Mouse (Mus musculus): ENCODE measurements at regions not wholly inside any gene's neighbourhood (a gene's known extent, or its start where the extent isn't known, plus 50 kb on each side); places are given as distances from the start of the nearest gene placed in this dataset.
A peak's percentile ranks its signal among the peaks of the same experiment; 100 is the strongest.

DNA sequence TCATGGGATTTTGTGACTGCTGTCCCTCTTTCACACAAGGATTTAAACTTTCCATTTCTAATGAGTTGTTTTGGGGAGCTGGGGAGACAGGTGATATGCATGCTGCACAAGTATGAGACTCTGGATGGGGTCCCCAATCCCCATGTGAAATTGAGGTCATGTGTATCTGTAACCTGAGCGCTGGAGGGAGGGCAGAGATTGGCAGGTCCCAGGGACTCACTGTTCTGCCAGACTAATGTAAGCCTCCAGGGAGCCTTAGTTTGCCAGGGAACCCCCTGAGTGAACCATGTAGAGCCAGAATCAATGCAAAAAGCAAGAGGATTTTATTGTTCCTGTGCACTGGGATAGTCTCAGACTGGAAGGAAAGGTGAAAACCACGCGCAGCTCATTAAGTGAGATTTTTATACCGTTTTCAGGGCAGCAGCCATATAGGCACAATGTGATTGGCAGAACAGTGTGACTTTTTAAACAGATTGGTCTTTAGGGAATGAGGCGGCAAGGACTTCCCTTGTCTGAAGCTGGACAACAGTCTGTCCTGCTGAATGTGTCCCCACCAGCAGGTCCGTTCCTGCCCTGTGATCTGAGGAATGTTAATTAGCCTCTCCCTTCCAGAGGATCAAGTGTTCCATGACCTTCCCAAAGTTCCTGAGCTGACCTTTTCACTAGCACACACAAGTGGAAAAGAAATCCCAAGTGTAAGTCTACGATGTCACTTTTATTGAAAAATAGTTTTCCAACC is 59.9 kb upstream of the Oxgr1 start:
- peak; percentile 23 for DNase-seq (ENCODE audit: low spot score)
- Histone ChIP-seq H3K4me3 (no peak overlapping the region), H3K27ac (replicated peaks) (peak overlapping the region; percentile 40), H3K4me1 (peaks cover 23% of the 10 kb centered on the region), H3K36me3 (replicated peaks) (no peaks in the 10 kb centered on the region), H3K9me3 (peaks cover 8% of the 10 kb centered on the region; the same call in 1 of the 2 replicates), H3K27me3 (replicated peaks; ENCODE audit: low read depth, poor library complexity, severe bottlenecking) (no peaks in the 10 kb centered on the region)
- WGBS = 41% methylated on average over 7 of the region's 7 CpGs

DNA sequence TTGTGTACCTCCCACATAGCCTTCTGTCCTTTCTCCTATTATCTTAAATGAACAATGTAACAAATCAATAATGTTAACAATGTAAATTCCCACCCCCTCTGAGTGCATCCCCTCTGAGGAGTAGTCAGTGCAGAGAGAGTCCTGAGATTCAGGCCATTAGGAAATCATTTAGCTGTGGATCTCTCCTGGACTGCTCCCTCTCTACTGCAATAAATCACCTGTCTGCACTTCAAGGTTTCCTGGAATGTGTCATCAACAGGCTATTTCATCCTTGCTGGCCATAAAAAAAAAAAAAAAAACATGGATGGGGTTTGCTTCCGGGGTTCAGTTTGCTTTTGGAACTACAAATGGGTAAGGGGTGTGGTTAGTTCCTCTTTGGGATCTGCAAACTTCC is 60.5 kb upstream of the Oxgr1 start:
- peaks cover 8% of the 10 kb centered on the region; the same call in 1 of the 2 replicates for H3K9me3 ChIP-seq
- H3K4me3 ChIP-seq = no peak overlapping the region
- H3K27ac ChIP-seq (replicated peaks) = no peak overlapping the region
- no peak for DNase-seq (ENCODE audit: low spot score)
- H3K4me1 ChIP-seq = peaks cover 23% of the 10 kb centered on the region
- no peaks in the 10 kb centered on the region for H3K36me3 ChIP-seq (replicated peaks)
- WGBS = 76% methylated on average over 1 of the region's 1 CpGs
- H3K27me3 ChIP-seq (replicated peaks; ENCODE audit: low read depth, poor library complexity, severe bottlenecking) = no peaks in the 10 kb centered on the region

DNA sequence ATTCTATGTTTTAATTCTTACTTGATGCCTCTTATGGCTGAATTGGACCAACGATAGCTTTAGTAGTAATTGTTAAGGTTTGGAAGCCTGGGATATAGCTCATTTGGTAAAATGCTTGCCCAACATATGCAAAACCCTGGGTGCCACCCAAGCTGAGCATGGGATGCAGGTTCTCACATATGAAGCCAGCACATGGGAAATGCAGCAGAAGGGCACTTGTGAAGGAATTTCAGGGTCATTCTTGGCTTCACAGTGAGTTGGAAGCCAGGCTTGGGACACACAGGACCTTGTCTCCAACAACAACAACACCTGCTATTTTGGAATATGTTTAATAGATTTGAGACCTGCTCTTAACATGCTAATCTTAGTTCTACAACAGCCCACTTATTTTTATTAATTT is 67.6 kb upstream of the Oxgr1 start:
- Histone ChIP-seq H3K27me3 (replicated peaks; ENCODE audit: low read depth, poor library complexity, severe bottlenecking) (no peaks in the 10 kb centered on the region), H3K4me3 (no peak overlapping the region), H3K4me1 (no peaks in the 10 kb centered on the region), H3K9me3 (peaks cover 4% of the 10 kb centered on the region; the same call in 1 of the 2 replicates), H3K36me3 (replicated peaks) (no peaks in the 10 kb centered on the region), H3K27ac (replicated peaks) (no peak overlapping the region)
- no peak for DNase-seq (ENCODE audit: low spot score)
- 92% methylated on average over 1 of the region's 1 CpGs for WGBS

DNA sequence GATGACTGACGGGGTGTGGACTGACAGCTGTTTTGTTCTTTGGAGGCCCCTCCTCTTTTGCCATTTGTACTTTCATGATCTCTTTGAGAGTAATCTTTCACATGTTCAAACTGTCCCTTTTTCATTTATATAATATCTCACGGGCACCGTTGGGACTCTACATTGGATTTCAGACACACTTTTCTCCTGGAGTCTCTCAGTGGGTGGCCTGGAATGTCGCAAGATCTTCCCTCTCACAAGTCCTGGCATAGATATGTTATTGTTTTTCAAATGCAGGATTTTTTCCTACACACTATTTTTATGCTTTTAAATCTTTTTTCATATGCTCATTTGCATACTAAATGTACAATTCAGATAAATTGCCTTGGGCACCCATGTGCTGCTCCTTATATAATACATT is 71.1 kb upstream of the Oxgr1 start:
- H3K27ac ChIP-seq (replicated peaks) = no peak overlapping the region
- 92% methylated on average over 4 of the region's 4 CpGs for WGBS
- 0 out of 2 replicates have a peak, but pooled peaks cover 2% of the 10 kb centered on the region for H3K9me3 ChIP-seq
- H3K4me1 ChIP-seq = no peaks in the 10 kb centered on the region
- H3K4me3 ChIP-seq = no peak overlapping the region
- no peaks in the 10 kb centered on the region for H3K36me3 ChIP-seq (replicated peaks)
- H3K27me3 ChIP-seq (replicated peaks; ENCODE audit: low read depth, poor library complexity, severe bottlenecking) = no peaks in the 10 kb centered on the region
- DNase-seq (ENCODE audit: low spot score) = no peak

DNA sequence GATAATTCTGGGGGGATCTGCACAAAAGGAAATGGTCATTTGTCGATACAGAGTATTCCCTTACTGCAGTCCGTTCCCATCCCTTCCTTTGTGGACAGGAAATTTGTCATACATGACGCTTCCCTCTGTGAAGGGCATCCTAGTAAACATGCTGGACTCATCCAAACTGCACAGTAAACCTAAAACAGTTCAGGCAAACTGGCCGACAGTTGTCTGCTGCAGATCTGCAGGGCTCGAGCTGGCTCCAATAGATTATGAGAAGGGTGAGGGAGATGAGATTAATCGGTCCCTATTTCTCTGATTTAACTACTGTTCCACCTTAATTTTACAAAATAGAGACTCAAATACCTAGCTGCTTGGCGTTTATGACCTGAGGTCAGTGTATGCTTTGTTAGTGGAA is 76.3 kb upstream of the Oxgr1 start:
- Histone ChIP-seq H3K27ac (replicated peaks) (no peak overlapping the region), H3K36me3 (replicated peaks) (no peaks in the 10 kb centered on the region), H3K27me3 (replicated peaks; ENCODE audit: low read depth, poor library complexity, severe bottlenecking) (no peaks in the 10 kb centered on the region), H3K4me3 (no peak overlapping the region), H3K9me3 (0 out of 2 replicates have a peak, but pooled peaks cover 2% of the 10 kb centered on the region), H3K4me1 (no peaks in the 10 kb centered on the region)
- DNase-seq (ENCODE audit: low spot score) = no peak
- 91% methylated on average over 7 of the region's 7 CpGs for WGBS

DNA sequence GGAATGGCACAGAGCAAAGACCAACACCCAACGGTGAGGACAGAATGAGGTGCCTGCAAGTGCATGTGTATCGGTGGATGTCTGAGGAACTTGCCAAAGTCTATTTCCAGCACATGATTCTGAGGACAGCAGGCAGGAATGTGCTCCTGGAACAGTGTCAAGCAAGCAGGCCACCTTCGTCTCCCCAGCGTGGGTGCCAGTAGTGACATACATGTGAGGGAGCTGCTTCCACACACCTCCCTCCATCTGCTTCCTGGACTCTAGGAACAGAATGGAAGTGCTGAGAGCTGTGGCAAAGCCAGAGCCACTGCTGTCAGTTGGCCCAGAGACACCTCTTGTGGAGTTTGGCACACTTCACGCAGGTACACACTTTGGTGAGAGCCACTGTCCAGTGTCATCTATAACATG is 76.9 kb upstream of the Oxgr1 start:
- 91% methylated on average over 5 of the region's 5 CpGs for WGBS
- H3K27ac ChIP-seq (replicated peaks) = no peak overlapping the region
- H3K9me3 ChIP-seq = no peaks in the 10 kb centered on the region
- H3K36me3 ChIP-seq (replicated peaks) = no peaks in the 10 kb centered on the region
- H3K27me3 ChIP-seq (replicated peaks; ENCODE audit: low read depth, poor library complexity, severe bottlenecking) = no peaks in the 10 kb centered on the region
- no peaks in the 10 kb centered on the region for H3K4me1 ChIP-seq
- H3K4me3 ChIP-seq = no peak overlapping the region
- no peak for DNase-seq (ENCODE audit: low spot score)

DNA sequence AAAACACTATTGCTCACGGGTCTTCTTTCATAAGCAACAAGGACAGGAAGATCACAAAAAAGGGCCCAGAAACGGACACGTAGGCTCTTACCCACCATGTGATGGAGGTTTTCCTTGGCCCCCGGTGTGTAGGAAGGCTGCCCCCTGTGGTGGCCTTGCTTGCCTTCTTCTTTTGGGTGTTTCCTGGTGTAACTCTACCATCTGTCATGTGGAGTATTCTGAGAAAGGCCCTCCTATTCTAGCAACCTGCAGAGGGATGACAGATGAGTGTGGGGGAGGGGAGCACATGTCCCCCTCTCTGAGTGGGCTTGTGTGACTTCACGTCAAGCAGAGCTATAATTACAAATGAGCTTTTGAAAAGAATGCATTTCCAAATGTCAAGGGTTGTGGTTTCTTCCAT is 77.3 kb upstream of the Oxgr1 start:
- no peaks in the 10 kb centered on the region for H3K4me1 ChIP-seq
- H3K4me3 ChIP-seq = no peak overlapping the region
- no peak overlapping the region for H3K27ac ChIP-seq (replicated peaks)
- no peaks in the 10 kb centered on the region for H3K9me3 ChIP-seq
- H3K27me3 ChIP-seq (replicated peaks; ENCODE audit: low read depth, poor library complexity, severe bottlenecking) = no peaks in the 10 kb centered on the region
- WGBS = 71% methylated on average over 5 of the region's 5 CpGs
- DNase-seq (ENCODE audit: low spot score) = no peak
- H3K36me3 ChIP-seq (replicated peaks) = no peaks in the 10 kb centered on the region

DNA sequence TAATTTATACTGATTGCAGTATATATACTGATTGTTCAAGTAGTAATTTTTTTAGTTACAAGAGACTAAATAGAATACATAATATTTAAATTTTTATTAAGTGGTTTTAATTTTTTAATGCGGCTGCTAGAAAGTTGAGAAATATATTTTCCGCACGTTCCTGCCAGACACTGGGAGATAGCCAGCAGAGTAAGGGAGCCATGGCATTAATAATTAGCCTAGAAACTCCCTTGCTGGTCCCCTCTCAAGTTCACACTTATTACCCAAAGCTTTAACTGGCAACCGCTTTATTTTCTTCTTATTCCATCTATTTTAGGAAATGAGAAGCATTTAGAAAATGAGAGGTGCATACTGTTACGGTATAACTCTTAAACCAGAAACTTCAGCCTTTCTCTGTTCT is 78.0 kb upstream of the Oxgr1 start:
- Histone ChIP-seq H3K27me3 (replicated peaks; ENCODE audit: low read depth, poor library complexity, severe bottlenecking) (no peaks in the 10 kb centered on the region), H3K27ac (replicated peaks) (no peak overlapping the region), H3K4me3 (no peak overlapping the region), H3K9me3 (no peaks in the 10 kb centered on the region), H3K36me3 (replicated peaks) (no peaks in the 10 kb centered on the region), H3K4me1 (no peaks in the 10 kb centered on the region)
- 94% methylated on average over 5 of the region's 5 CpGs for WGBS
- no peak for DNase-seq (ENCODE audit: low spot score)

DNA sequence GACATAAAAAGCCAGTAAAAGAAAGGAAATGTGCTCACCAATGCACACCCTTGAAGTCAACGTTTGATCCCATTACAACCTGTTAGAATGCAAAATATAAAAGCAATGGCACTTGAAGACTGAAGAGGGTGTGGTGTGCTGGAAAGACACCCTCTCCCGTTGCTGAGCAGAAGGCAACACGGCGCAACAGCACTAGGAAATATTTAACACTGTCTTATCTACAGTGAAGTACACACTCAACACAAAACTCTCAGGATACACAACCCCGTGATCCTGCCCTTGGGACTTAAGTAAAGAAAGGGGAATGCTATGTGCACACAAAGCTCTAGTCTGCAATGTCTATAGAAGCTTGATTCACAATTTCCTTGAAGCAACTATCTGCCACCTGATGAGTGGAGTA is 83.1 kb upstream of the Oxgr1 start:
- Histone ChIP-seq H3K27ac (replicated peaks) (no peak overlapping the region), H3K4me3 (no peak overlapping the region), H3K9me3 (no peaks in the 10 kb centered on the region), H3K36me3 (replicated peaks) (no peaks in the 10 kb centered on the region), H3K4me1 (0 out of 2 replicates have a peak, but pooled peaks cover 3% of the 10 kb centered on the region), H3K27me3 (replicated peaks; ENCODE audit: low read depth, poor library complexity, severe bottlenecking) (no peaks in the 10 kb centered on the region)
- no peak for DNase-seq (ENCODE audit: low spot score)
- 92% methylated on average over 5 of the region's 5 CpGs for WGBS

DNA sequence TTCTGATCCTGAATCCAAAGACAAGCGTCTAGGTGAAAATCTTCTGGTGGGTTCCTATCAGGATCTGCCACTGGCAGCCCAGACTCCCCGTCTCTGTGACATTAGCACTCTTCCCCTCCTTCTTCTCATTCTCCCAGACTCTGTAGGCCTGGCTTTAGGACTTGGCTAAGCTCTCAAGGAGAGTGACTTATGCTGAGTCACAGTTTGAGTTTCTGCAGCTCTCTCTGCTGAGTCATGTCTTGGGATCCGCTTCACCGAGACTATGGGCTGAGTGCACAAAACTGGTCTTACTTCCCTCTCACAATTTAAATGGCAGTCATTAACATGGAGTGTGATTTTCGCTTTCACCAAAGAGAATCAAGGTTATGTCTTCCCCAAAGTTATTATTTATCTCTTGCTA is 85.2 kb upstream of the Oxgr1 start:
- H3K4me1 ChIP-seq = 0 out of 2 replicates have a peak, but pooled peaks cover 3% of the 10 kb centered on the region
- H3K27ac ChIP-seq (replicated peaks) = no peak overlapping the region
- WGBS = 89% methylated on average over 5 of the region's 5 CpGs
- DNase-seq (ENCODE audit: low spot score) = no peak
- H3K4me3 ChIP-seq = no peak overlapping the region
- no peaks in the 10 kb centered on the region for H3K36me3 ChIP-seq (replicated peaks)
- H3K27me3 ChIP-seq (replicated peaks; ENCODE audit: low read depth, poor library complexity, severe bottlenecking) = no peaks in the 10 kb centered on the region
- no peaks in the 10 kb centered on the region for H3K9me3 ChIP-seq

DNA sequence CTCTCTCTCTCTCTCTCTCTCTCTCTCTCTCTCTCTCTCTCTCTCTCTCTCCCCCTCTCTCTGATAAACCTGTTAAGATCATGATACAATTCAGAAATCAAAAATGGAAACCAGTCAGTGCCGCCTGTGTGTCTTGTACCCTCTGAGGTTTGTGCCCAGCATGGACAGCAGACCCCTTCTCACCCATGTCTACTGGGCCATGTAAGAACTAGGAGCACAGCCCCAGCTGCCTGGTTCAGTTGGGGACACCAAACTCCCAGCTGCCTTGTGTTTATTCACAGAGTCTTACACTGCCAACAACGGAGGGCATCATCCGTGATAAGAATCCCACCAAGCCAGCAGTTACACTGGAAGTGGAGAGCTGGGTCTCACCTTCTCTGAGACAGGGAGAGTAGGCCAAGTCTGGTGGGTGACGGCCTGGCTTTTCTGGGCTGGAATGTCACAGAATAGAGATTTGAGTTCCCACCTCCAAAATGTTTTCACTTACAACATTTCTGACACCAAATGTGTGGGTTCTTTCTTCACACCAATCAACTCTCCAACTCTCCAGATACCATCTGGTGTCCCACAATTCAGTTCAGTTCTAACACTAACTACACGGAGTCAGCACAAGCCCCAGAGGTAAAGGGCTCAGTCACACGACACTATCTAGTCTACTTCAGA is 92.2 kb upstream of the Oxgr1 start:
- Histone ChIP-seq H3K36me3 (replicated peaks) (no peaks in the 10 kb centered on the region), H3K4me1 (peaks cover 10% of the 10 kb centered on the region), H3K27me3 (replicated peaks; ENCODE audit: low read depth, poor library complexity, severe bottlenecking) (no peaks in the 10 kb centered on the region), H3K27ac (replicated peaks) (no peak overlapping the region), H3K4me3 (no peak overlapping the region), H3K9me3 (no peaks in the 10 kb centered on the region)
- 86% methylated on average over 6 of the region's 6 CpGs for WGBS
- peak; percentile 6 for DNase-seq (ENCODE audit: low spot score)

DNA sequence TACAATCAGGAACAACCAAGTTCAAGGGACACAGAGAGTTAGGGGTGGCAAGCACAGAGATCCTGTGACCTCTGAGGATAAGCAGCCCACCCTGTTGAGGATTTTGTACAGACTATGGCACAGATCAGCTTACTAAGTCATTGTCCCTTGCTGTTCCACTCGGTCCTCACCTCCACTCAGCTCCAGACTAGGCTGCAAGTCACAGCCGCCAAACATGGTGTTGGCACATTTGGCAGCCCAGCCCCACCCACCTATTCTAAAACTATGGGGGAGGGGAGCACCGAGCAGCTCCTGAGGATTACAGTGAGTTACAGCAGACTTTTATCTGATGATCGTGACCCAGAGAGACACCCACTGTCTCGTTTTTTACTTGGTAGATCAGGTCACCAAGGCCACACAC is 93.0 kb upstream of the Oxgr1 start:
- 71% methylated on average over 5 of the region's 5 CpGs for WGBS
- no peak overlapping the region for H3K27ac ChIP-seq (replicated peaks)
- H3K4me1 ChIP-seq = peaks cover 15% of the 10 kb centered on the region
- peak; percentile 8 for DNase-seq (ENCODE audit: low spot score)
- H3K9me3 ChIP-seq = no peaks in the 10 kb centered on the region
- no peak overlapping the region for H3K4me3 ChIP-seq
- H3K36me3 ChIP-seq (replicated peaks) = no peaks in the 10 kb centered on the region
- no peaks in the 10 kb centered on the region for H3K27me3 ChIP-seq (replicated peaks; ENCODE audit: low read depth, poor library complexity, severe bottlenecking)

DNA sequence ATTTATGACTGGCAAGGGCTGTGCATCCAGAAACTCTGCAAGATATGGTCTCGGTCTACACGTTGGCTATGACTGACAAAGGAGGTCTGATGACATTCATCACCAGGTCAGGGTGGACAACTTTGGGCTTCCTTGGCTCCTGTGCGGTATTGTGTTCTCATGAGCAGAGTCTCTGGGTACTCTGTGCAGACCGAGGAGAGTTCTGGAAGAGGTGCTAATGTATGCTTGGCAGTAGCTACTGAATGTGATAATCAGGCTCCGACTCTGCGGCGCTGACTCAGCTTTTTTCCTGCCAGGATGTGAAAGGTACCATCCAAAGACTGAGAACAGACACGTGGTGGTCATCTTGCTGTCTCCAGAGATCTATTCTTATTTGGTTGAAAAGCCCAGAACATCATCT is 94.5 kb upstream of the Oxgr1 start:
- peak; percentile 8 for DNase-seq (ENCODE audit: low spot score)
- no peaks in the 10 kb centered on the region for H3K9me3 ChIP-seq
- WGBS = 91% methylated on average over 8 of the region's 8 CpGs
- no peak overlapping the region for H3K4me3 ChIP-seq
- H3K27ac ChIP-seq (replicated peaks) = no peak overlapping the region
- peaks cover 16% of the 10 kb centered on the region for H3K4me1 ChIP-seq
- no peaks in the 10 kb centered on the region for H3K36me3 ChIP-seq (replicated peaks)
- no peaks in the 10 kb centered on the region for H3K27me3 ChIP-seq (replicated peaks; ENCODE audit: low read depth, poor library complexity, severe bottlenecking)
